Mouse (Mus musculus) cerebellum, adult (tissue): ENCODE results near the gene Olfr373.
A peak's percentile ranks its signal among the peaks of the same experiment; 100 is the strongest.

Experiments
- ATAC-seq: cut with Nextera tagmentation; 2 replicates; pipeline ENCODE4 v1.9.2; 2017; ENCODE audit warnings: mild to moderate bottlenecking, moderate library complexity, mixed read lengths; ENCODE audit not compliant: insufficient number of reproducible peaks, low FRiP score, low TSS enrichment

Olfr373 gene

DNA sequence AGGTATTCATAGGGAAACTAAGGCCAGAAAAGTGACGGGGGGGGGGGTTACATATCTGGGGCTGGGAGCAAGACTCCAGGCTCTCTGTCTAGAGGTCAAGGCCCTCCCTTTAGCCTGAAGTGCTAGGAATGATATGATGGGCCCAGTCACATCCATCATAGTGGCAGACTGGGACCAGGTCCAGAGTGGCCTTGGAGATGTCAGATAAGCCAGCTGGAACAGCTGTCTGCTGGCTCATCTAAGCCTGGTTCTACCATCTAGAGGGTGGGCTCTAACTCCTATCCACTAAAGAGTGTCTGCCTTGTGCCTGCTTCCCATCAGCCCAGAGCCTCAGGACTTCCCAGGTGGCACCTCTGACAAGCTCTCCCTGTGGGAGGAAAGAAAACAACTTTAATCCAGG, 49.9 kb downstream of the Olfr373 start:
- ATAC-seq = no peak

DNA sequence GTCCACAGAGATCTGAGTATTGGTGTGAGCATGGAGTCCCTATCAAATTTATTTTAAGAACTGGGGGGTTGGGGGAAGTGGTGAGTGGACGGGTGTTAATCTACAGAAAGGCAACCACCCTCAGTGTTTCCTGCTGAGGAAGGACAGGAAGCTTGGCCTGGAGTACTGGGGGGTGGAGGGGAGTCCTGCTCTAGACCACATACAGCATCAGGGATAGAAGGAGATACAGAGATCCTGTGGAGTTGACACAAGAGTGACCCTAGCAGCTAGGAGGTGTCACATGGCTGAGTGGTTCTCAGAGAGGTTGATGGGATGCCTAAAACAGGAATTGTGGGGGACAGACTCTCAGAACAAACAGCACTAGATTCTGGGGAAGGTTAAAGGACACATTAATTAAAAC, 50.5 kb downstream of the Olfr373 start:
- no peak for ATAC-seq

DNA sequence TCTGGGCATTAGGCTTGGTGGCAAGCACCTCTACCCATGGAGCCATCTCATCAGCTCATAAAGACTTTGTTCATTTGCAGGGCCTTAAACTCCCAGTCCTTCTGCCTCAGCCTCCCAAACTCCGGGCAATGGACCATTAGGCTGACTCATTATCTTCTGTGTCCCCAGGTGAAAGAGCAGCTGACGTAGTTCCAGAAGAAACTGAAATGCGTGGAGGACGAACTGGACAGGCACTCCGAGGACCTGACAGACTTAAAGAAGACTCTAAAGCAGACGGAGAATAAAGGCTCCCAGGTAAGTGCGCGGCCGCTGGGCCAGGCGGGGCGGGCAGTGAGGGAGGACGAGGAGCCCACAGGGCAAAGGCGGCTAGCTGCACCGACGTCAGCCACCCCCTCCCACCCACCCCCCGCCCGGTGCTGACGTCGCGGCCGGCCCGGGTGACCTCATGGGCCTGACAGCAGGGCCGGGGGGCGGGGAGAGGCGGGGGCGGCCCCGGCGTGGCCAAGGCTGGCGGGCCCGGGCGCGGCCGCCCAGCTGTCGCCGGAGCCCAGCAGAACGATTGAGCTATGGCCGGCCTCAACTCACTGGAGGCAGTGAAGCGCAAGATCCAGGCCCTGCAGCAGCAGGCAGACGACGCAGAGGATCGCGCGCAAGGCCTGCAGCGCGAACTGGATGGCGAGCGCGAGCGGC, 51.9 kb downstream of the Olfr373 start, which contains the start of gene Tpm4:
TSS of gene Tpm4 (plus strand) at position 220 of the 690 bp plus-strand sequence.
- peak; percentile 65 for ATAC-seq

DNA sequence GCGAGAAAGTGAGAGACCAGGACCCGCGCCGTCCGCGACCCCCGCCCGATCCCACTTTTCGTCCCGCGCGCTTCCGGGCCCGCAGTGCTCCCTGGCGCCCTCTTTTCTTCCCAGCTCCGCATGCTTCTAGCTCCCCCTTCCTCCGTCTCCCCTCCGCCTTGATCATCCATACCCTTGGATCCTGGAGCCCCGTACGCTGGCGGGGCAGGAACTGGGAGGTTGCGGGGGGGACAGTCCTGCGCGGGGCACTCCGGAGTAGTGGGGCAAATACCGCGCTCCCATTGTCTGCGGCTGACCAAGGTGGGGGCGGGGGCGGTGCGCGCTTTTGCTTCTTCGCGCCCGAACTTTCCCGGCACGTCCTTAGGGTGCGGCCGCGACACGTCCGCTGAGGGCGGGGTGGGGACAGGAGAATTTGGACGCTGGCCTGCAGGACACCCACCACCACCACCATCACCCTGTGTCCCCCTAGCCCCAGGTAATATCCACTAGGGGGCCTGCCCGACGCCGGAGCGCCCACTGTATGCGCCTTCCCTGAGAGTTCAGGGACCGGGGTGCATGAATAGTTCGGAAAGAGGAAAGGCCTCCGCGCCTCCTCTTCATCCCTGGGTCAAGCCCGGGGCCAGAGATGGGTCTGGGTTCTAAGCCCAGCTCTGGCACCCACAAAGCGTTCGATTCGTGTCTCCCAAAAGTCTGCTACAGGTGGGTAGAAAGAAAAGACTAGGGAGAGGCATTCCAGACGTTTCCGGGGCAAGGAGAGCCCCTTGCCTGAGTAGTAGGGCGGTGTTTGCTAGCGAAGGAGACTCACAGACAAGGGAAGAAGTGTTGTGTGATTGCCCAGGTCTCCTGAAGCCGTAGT, 52.7 kb downstream of the Olfr373 start:
- ATAC-seq = peak; percentile 41

DNA sequence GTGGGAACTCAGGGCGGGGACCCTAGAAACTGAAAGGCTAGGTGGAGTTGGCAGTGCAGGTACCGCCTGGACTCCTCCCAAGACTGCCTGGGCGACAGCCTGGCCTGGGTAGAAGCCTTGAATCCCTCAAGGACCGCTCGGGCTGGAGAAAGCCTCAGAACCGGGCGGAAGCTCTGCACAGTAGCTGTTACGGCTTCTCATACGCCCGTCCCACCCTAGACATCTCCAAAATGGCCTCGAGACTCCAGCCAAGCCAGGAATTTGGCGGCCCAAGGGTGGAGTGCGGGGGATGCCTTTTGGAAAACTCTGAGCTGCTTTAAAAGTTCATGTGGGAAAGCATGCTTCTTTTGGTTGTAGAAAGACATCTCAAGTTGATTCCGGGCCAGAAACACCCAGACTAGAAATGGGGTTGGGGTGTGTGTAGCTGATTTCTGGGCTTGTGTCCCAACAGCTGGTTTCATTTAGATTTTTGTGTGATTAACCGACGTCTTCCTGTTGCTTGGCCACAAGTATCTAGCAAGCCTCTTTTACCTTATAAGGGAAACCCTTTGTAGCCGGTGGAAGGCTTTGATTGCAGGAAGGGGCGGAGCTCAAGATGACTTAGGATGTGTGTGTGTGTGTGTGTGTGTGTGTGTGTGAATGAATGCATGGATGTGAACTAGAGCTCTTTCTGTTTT, 53.5 kb downstream of the Olfr373 start:
- no peak for ATAC-seq

DNA sequence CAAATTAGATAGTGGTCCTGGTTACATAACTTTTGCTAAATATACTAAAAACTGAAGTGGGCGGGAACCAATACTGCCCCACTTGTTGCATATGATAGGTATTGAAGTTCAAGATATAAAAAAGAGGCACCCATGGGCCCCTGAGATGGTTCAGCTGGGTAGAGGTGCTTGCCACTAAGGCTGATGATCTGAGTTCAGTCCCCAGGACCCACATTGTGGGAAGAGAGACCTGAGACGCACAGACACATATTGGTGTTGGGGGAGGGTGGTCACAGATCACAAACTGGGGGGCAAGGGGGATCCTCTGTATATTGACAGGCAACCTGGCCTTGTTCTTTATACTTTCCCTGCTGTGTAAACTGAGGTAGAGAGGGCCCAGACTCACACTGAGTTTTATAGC, 54.5 kb downstream of the Olfr373 start:
- no peak for ATAC-seq

DNA sequence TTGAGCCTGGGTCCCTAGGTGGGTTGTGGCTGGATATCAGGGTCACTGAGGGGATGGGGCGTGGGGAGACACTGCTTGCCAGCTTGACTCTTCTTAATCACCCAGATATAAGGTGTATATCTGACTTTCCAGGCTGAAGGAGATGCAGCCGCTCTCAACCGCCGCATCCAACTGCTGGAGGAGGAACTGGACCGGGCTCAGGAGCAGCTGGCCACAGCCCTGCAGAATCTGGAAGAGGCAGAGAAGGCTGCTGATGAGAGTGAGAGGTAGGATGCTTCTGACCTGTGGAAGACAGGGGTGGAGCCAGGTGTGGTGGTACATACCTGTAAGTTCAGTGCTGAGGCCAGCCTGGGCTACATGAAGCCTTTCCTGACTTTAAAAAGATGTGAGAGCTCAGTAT, 55.5 kb downstream of the Olfr373 start:
- no peak for ATAC-seq

DNA sequence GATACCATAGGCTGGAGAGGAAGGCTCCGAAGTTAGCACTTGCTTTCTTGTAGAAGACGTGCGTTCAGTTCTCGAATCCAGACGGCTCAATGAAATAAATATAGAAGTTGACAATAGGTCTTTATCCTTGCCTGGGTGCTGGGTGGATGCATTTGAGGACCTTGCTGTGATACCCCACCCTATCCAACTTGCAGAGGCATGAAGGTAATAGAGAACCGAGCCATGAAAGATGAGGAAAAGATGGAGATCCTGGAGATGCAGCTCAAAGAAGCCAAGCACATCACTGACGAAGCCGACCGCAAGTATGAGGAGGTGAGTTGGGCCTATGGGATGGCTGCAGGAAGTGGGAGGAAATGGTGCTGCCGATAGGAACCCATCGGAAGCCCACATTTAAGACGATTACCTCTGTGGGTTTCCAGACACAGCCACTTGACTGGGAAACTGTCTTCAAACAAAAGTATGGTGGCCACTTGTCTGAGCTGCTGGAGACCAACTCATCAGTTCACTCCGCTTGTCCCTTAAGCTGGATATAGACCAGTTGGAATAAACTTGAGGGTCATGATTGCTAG, 60.4 kb downstream of the Olfr373 start:
- no peak for ATAC-seq

DNA sequence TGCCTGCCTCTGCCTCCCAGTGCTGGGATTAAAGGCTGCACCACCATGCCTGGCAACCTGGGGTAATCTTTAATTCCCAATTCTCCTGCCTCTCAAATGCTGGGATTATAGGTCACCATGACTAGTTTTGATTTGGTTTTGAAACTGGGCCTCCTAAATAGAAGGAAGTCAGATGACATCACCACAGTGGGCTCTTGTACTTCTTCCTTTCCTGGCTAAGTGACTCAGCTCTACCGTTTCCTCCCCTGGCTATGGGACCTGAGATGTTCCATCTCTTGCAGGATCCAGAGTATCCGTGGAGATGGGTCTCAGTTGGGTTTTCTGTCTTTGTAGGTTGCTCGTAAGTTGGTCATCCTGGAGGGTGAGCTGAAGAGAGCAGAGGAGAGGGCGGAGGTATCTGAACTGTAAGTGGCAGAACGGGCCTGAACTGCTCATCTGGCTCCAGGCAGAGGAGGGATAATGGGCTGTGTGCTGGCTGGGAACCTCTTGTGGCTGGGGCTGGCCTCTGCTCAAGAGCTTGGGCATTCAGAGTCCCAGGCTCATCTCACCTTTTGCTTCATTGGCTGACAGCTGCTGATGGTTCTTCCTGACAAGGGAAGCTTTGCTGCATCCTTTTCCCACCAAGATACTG, 61.5 kb downstream of the Olfr373 start:
- no peak for ATAC-seq

DNA sequence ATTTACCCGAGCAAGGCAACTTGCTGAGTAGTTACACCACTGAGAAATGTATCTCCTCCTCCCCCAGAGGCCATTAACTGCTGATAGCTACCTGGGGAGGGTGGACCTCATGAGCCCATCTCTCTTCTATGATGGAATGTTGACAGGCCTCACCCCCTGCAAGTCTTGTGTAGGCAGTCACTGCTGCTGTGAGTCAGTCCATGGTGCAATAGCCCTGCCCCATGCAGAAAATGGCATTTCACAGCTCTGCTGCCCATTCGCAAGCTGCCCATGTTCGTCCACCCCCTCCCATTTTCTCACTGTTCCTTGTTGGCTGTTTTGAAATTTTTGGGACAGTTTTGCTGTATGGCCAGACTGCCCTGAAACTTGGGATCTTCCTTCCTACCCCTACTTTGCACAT, 62.5 kb downstream of the Olfr373 start:
- ATAC-seq = no peak

DNA sequence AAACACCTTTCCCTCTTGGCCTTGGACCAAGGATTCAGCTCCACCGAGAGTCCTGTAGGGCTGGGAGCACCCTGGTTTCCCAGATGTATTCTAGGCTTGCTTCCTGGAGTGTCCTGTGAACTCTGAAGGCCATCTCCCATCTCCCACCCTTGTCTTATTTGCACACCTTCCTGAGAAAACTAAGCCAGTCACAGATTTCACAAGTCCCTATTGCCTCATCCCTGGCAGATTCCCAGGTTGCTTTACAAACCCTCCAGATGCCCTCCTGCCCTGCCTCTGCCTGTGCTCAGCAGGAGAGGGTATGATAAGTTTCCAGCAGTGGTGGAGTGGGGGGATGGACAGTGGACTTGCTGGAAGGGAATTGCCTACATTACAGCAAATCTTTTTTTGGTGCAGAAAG, 63.1 kb downstream of the Olfr373 start:
- no peak for ATAC-seq

DNA sequence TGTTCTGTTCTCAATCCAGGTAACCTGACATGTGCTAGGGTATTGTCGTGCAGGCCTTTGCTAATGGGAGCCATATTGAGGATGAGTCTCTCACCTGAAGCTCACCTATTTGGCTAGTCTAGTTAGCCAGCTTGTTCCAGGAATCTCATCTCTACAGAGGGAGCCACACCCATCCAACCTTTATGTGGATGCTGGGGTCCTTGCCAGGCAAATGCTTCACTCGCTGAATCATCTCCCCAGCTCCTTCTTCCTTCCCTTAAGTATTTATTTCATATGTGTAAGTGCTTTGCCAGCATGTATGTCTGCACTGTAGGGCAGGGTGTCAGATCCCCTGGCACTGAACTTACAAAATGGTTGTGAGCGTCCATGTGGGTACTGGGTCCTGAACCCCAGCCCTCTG, 63.6 kb downstream of the Olfr373 start:
- no peak for ATAC-seq

DNA sequence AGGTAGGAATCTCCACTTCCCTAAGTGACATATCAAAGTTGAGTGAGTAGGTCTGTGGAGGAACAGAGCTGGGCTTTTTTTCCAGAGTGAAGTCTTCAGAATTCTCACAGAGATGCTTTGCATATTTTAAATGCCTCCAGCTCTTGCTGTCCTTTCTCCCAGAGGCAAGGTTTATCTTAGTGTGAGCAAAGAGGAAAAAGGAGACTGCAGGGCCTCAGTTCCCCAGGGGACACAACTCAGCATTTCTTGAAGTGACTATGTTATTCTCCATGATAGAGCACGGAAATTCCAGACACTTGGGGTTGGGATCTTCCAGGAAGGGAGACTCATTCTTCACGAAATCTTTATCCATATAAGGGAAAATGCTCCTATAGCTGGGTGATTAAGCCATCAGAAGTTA, 64.3 kb downstream of the Olfr373 start:
- ATAC-seq = no peak

DNA sequence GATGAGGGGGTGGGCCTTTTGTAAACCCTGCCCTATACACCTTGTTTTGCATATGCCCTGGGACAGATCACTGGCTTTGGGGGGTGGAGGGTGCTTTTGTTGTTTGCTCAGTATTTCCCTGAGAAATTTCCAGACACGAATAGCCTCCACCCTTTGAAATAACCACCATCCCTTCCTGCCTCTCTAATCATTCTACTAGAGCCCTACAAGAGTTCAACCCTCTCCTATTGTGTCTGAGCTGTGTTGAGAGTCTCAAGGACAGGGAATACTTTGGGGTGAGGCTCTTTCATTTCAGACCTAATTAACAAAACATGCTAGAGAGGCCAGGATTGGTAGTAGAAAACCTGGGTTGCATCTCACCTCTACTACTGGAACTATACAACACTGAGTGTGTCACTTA, 66.1 kb downstream of the Olfr373 start:
- ATAC-seq = no peak

DNA sequence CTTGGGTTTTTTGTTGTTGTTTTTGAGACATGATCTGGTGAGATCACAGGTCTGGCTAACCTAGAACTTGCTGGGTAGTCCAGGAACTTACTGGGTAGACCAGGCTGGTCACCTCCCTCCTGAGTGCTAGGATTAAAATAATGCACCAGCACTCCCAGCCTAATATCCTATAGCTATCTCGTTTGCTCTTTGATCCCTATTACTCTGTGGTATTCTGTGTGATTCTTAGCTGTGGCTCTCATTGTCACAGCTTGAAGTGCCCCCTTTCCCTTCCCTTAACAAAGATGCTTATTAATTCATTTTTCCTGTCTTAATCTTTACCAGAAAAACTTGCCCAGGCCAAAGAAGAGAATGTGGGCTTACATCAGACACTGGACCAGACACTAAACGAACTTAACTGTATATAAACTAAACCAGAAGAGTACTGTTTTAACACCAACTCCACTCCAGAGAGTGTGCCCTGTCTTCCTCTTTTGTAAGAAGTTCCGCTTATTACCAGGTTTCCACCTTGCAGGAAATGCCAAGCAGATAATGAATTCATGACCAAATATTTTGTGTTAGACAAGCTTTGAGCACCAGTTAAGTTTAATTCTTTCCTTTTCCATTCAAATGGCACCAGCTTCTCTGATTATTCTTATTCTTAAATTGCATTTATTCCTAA, 68.6 kb downstream of the Olfr373 start:
- ATAC-seq = no peak
